Mouse (Mus musculus) liver, postnatal 0 days (tissue): Measurements from ENCODE around the gene Tlcd1. TPM values are rescaled to one million over a fixed set of nuclear protein-coding genes. Genes with fewer than 3 reads are reported as not detected.

Experiments
- ATAC-seq: fragments of 200-750 bp; cut with Nextera tagmentation; 2 replicates; pipeline ENCODE4 v1.8.0; 2017; ENCODE audit warnings: mild to moderate bottlenecking, moderate library complexity
- DNase-seq: peaks from one replicate; pipeline ENCODE4 v3.0.0-alpha.2; 2016
- H3K27ac ChIP-seq: fragments of 300-500 bp; sonication (generic); 2 replicates; pipeline ENCODE4 v1.5.1; 2014; ENCODE audit warnings: antibody characterized with exemption, moderate library complexity, mild to moderate bottlenecking, low read depth
- H3K27me3 ChIP-seq: fragments of 300-500 bp; sonication (generic); 2 replicates; pipeline ENCODE4 v1.6.1; 2014; ENCODE audit warnings: low read length, control low read depth, mixed read lengths; ENCODE audit not compliant: insufficient read depth
- H3K36me3 ChIP-seq: fragments of 300-500 bp; sonication (generic); replicated peaks from 2 replicates; pipeline ENCODE4 v1.6.1; 2014; ENCODE audit warnings: mild to moderate bottlenecking, control low read depth, low read length, moderate library complexity, mixed read lengths; ENCODE audit not compliant: insufficient read depth
- H3K4me1 ChIP-seq: fragments of 300-500 bp; sonication (generic); 2 replicates; pipeline ENCODE4 v1.6.1; 2014; ENCODE audit warnings: antibody characterized with exemption, mild to moderate bottlenecking, control low read depth; ENCODE audit not compliant: insufficient read depth
- H3K4me2 ChIP-seq: fragments of 300-500 bp; sonication (generic); 2 replicates; pipeline ENCODE4 v1.6.1; 2014; ENCODE audit warnings: low read depth, mild to moderate bottlenecking, low read length, moderate library complexity, mixed read lengths
- H3K4me3 ChIP-seq: fragments of 300-500 bp; sonication (generic); 2 replicates; pipeline ENCODE4 v1.5.1; 2014; ENCODE audit warnings: low read depth, low read length
- H3K9ac ChIP-seq: fragments of 300-500 bp; sonication (generic); replicated peaks from 2 replicates; pipeline ENCODE4 v1.6.1; 2014; ENCODE audit warnings: mild to moderate bottlenecking, moderate library complexity
- H3K9me3 ChIP-seq: fragments of 300-500 bp; sonication (generic); 2 replicates; pipeline ENCODE4 v1.6.1; 2016; ENCODE audit warnings: mild to moderate bottlenecking, control low read depth, low read length, mixed read lengths
- CTCF ChIP-seq: sonication (generic); IDR thresholded peaks from 2 replicates; pipeline ENCODE4 v1.5.1; 2016; ENCODE audit warnings: antibody characterized with exemption, low read depth
- EP300 ChIP-seq: IDR thresholded peaks from 2 replicates; pipeline ENCODE4 v1.6.1; 2016; ENCODE audit warnings: antibody characterized with exemption, low read depth, mild to moderate bottlenecking
- WGBS: fragments of 180-500 bp; shearing (Covaris S2); extraction: QIAGEN DNeasy Blood & Tissue Kit; methylation state at CpG from one replicate; pipeline ENCODE4 v1.1.7; 2014; ENCODE audit not compliant: insufficient replicate concordance; 5-methylcytosine and 5-hydroxymethylcytosine counted together
- polyA plus RNA-seq: library from polyadenylated mRNA; unstranded; fragments of >200 nt; fragmentation: Nextera tagmentation; extraction: Ambion mirVana; gene quantifications from 2 replicates; pipeline ENCODE4 v1.2.1, GENCODE M21; 2015

Tlcd1 gene
- polyA plus RNA-seq, 1 experiment from 2014 or later, result 38.2 TPM

- H3K9me3 ChIP-seq, result no peaks in the 10 kb centered on the region
- no peak overlapping the region for H3K4me2 ChIP-seq
- no peaks in the 10 kb centered on the region for H3K4me1 ChIP-seq
- no peaks in the 10 kb centered on the region for H3K27me3 ChIP-seq
- TF ChIP-seq CTCF (peak; percentile 80), EP300 (no peak)
- ATAC-seq (no peak), DNase-seq (peak; percentile 64)
- peaks cover 42% of the 10 kb centered on the region for H3K36me3 ChIP-seq
- H3K27ac ChIP-seq, result no peak overlapping the region
- H3K4me3 ChIP-seq, result no peak overlapping the region
- 19% methylated on average over 1 of the region's 1 CpGs for WGBS
- H3K9ac ChIP-seq, result no peak overlapping the region
These were observed 25.4 kb upstream of the Tlcd1 start for GRCm38 (mm10) chr11:78151161-78151560.

GRCm38 (mm10) chr11:78152299-78153231, 23.9 kb upstream of the Tlcd1 start:
- H3K4me1 ChIP-seq, result no peaks in the 10 kb centered on the region
- no peaks in the 10 kb centered on the region for H3K27me3 ChIP-seq
- peaks cover 47% of the 10 kb centered on the region for H3K36me3 ChIP-seq
- no peak overlapping the region for H3K4me2 ChIP-seq
- H3K9ac ChIP-seq, result no peak overlapping the region
- TF ChIP-seq CTCF (no peak), EP300 (no peak)
- 0 out of 2 replicates have a peak overlapping the region, but pooled peaks have one; percentile 32 for H3K27ac ChIP-seq
- WGBS, result 84% methylated on average over 9 of the region's 9 CpGs
- no peak for DNase-seq
- no peak for ATAC-seq
- H3K4me3 ChIP-seq, result no peak overlapping the region
- no peaks in the 10 kb centered on the region for H3K9me3 ChIP-seq

- H3K36me3 ChIP-seq, result peaks cover 51% of the 10 kb centered on the region
- 92% methylated on average over 13 of the region's 13 CpGs for WGBS
- no peaks in the 10 kb centered on the region for H3K4me1 ChIP-seq
These were observed 22.7 kb upstream of the Tlcd1 start for GRCm38 (mm10) chr11:78153778-78154177.

GRCm38 (mm10) chr11:78155674-78156073, 20.8 kb upstream of the Tlcd1 start:
- peaks cover 3% of the 10 kb centered on the region for H3K4me1 ChIP-seq
- peaks cover 60% of the 10 kb centered on the region for H3K36me3 ChIP-seq
- no peak overlapping the region for H3K9ac ChIP-seq
- 87% methylated on average over 5 of the region's 5 CpGs for WGBS
- H3K4me2 ChIP-seq, result no peak overlapping the region
- H3K27ac ChIP-seq, result no peak overlapping the region
- no peaks in the 10 kb centered on the region for H3K9me3 ChIP-seq
- DNase-seq, result no peak
- no peak for ATAC-seq
- H3K4me3 ChIP-seq, result no peak overlapping the region
- no peaks in the 10 kb centered on the region for H3K27me3 ChIP-seq
- TF ChIP-seq CTCF (no peak), EP300 (no peak)

More at GRCm38 (mm10) chr11:78153778-78154177, 22.7 kb upstream of the Tlcd1 start:
- DNase-seq (no peak), ATAC-seq (no peak)
- H3K4me2 ChIP-seq, result no peak overlapping the region
- no peak overlapping the region for H3K27ac ChIP-seq
- no peak for TF ChIP-seq EP300
- no peak for TF ChIP-seq CTCF
- H3K4me3 ChIP-seq, result no peak overlapping the region
- H3K27me3 ChIP-seq, result no peaks in the 10 kb centered on the region
- H3K9ac ChIP-seq, result no peak overlapping the region
- H3K9me3 ChIP-seq, result no peaks in the 10 kb centered on the region

- no peak overlapping the region for H3K4me3 ChIP-seq
- ATAC-seq (no peak), DNase-seq (no peak)
- H3K9ac ChIP-seq, result no peak overlapping the region
- H3K4me1 ChIP-seq, result peaks cover 3% of the 10 kb centered on the region
- H3K9me3 ChIP-seq, result no peaks in the 10 kb centered on the region
- H3K4me2 ChIP-seq, result no peak overlapping the region
- H3K27me3 ChIP-seq, result no peaks in the 10 kb centered on the region
- peaks cover 64% of the 10 kb centered on the region for H3K36me3 ChIP-seq
- WGBS, result 91% methylated on average over 6 of the region's 6 CpGs
- TF ChIP-seq CTCF (no peak), EP300 (no peak)
- H3K27ac ChIP-seq, result no peak overlapping the region
These were observed 20.3 kb upstream of the Tlcd1 start for GRCm38 (mm10) chr11:78156156-78156699.

GRCm38 (mm10) chr11:78159096-78159495, 17.4 kb upstream of the Tlcd1 start:
- Histone ChIP-seq H3K9me3 (no peaks in the 10 kb centered on the region), H3K4me1 (peaks cover 23% of the 10 kb centered on the region), H3K36me3 (peaks cover 61% of the 10 kb centered on the region), H3K27ac (no peak overlapping the region), H3K4me3 (no peak overlapping the region), H3K4me2 (no peak overlapping the region), H3K27me3 (no peaks in the 10 kb centered on the region), H3K9ac (no peak overlapping the region)
- peak; percentile 83 for ATAC-seq
- WGBS, result 7% methylated on average over 2 of the region's 2 CpGs
- peak; percentile 82 for DNase-seq
- no peak for TF ChIP-seq EP300
- TF ChIP-seq CTCF, result peak; percentile 100
